Comparison of ENCODE assay signal across 16 mouse cellular contexts in the genomic region with DNA sequence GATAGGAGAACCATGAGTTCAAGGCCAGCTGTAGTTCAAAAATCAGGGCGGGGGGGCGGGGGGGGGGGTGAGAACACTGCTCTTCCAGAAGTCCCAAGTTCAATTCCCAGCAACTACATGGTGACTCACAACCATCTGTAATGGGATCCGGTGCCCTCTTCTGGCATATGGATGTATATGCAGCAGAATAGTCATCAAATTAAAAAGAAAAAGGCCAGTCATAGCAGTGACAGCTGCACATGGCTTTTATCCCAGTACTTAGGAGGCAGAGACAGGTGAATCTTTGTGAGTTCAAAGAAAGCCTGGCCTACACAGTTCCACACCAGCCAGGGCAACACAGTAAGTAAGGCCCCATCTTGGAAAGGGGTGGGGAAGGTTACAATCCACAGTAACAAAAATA. TPM values are rescaled to one million over a fixed set of nuclear protein-coding genes. Genes with fewer than 3 reads are reported as not detected.
DNase-seq lines count a peak whose midpoint lies in the region; ATAC-seq and TF ChIP-seq lines count a peak whose summit lies in the region.
"Had no signal": no experiment of that assay in that cellular context is flagged by ENCODE, and none has a peak within 500 bp of the region (broad histone marks: within the 10 kb centered on the region; RNA-seq: fewer than 3 reads in every experiment).

No protein-coding gene starts in this region.

- no peaks in the 10 kb centered on the region for H3K9me3 ChIP-seq in heart, postnatal 0 days (replicated peaks; ENCODE audit: control insufficient read depth, low read length)
- H3K9me3 ChIP-seq in MEL (replicated peaks; ENCODE audit: insufficient read depth, low read length), result no peaks in the 10 kb centered on the region
- H3K9me3 ChIP-seq: liver, embryonic 15.5 days; midbrain, embryonic 13.5 days had no signal

- no peak overlapping the region for H3K9ac ChIP-seq in heart, postnatal 0 days (replicated peaks; ENCODE audit: low read depth, low read length)
- no peak overlapping the region for H3K9ac ChIP-seq in MEL (ENCODE audit: control insufficient read depth, low read depth, low read length, poor library complexity, severe bottlenecking)
- H3K9ac ChIP-seq: liver, embryonic 15.5 days; midbrain, embryonic 13.5 days had no signal

- peak; percentile 29 for TF ChIP-seq RAD21 in MEL (IDR thresholded peaks at IDR 0.05; ENCODE audit: low read depth, low read length)

- no peak overlapping the region for H3K4me2 ChIP-seq in heart, postnatal 0 days (ENCODE audit: low read depth, low read length)
- H3K4me2 ChIP-seq: liver, embryonic 15.5 days; midbrain, embryonic 13.5 days had no signal

- intact Hi-C loops in heart, postnatal 36 days (cut with DNase I), result no loop called here

- H3K79me2 ChIP-seq in MEL (ENCODE audit: control insufficient read depth, insufficient read depth, low read length, poor library complexity), result peaks cover 9% of the 10 kb centered on the region

- H3K36me3 ChIP-seq in heart, postnatal 0 days (replicated peaks; ENCODE audit: control insufficient read depth, insufficient read depth, low read length), result peaks cover 59% of the 10 kb centered on the region
- peaks cover 4 to 19% of the 10 kb centered on the region in 2 experiments; a peak in 3 of 4 replicates for H3K36me3 ChIP-seq in MEL (ENCODE audit: control insufficient read depth in 1 of 2, insufficient read depth in 2 of 2, low read length in 2 of 2)

- ATAC-seq in heart, postnatal 0 days (ENCODE audit: insufficient read depth, low read depth), result no peak
- ATAC-seq: midbrain, embryonic 13.5 days had no signal

- TF ChIP-seq EP300 in heart, postnatal 0 days (IDR thresholded peaks at IDR 0.05; ENCODE audit: low read depth), result no peak
- TF ChIP-seq EP300 in MEL (IDR thresholded peaks at IDR 0.05; ENCODE audit: low read depth in 1 of 2, low read length in 2 of 2), result no peak

- no peak for TF ChIP-seq POLR2A in MEL (IDR thresholded peaks at IDR 0.05; ENCODE audit: control insufficient read depth in 1 of 2, insufficient read depth in 1 of 2, low read depth in 1 of 2, low read length in 2 of 2, poor library complexity in 1 of 2)

- H3K4me1 ChIP-seq in heart, postnatal 0 days (ENCODE audit: control insufficient read depth, insufficient read depth), result peaks cover 12% of the 10 kb centered on the region
- H3K4me1 ChIP-seq in MEL (ENCODE audit: control insufficient read depth in 1 of 2, insufficient read depth in 2 of 2, low read length in 2 of 2), result peaks cover 0 to 4% of the 10 kb centered on the region in 2 experiments; a peak in 3 of 4 replicates

- WGBS in heart, postnatal 0 days, result 99% methylated on average over 3 of the region's 3 CpGs

- DNase-seq in heart, postnatal 0 days (ENCODE audit: low spot score), result no peak
- no peak for DNase-seq in heart, postnatal 36 days
- DNase-seq in lung, postnatal 36 days, result peak; percentile 26
- DNase-seq in lung, postnatal 14 days, result no peak
- peak; percentile 56 for DNase-seq in MEL (ENCODE audit: low read depth, low spot score)
- peak; percentile 56 for DNase-seq in naive thymus-derived CD4-positive, alpha-beta T cell, adult 2 months (ENCODE audit: low read depth)
- DNase-seq in cerebellum, adult 18-20 months, result no peak
- DNase-seq: adrenal gland, postnatal 10 days; heart, postnatal 10 days; kidney, adult 11 months had no signal

- TF ChIP-seq CTCF in heart, postnatal 0 days (IDR thresholded peaks at IDR 0.05; ENCODE audit: low read depth), result peak; percentile 29
- TF ChIP-seq CTCF in MEL (IDR thresholded peaks at IDR 0.05 in 2 of 3, conservative IDR thresholded peaks at IDR 0.05 in 1 of 3; ENCODE audit: control insufficient read depth in 1 of 3, insufficient read depth in 1 of 3, low read depth in 2 of 3, low read length in 3 of 3, poor library complexity in 1 of 3, severe bottlenecking in 1 of 3), result peak; percentile 16 to 53 (median 31); a peak in 4 of 6 replicates

- no peaks in the 10 kb centered on the region for H3K27me3 ChIP-seq in heart, postnatal 0 days (ENCODE audit: control insufficient read depth, insufficient read depth, low read length)
- H3K27me3 ChIP-seq in MEL (ENCODE audit: control insufficient read depth in 1 of 2, insufficient read depth in 2 of 2, low read length in 2 of 2), result no peaks in the 10 kb centered on the region
- H3K27me3 ChIP-seq: liver, embryonic 15.5 days; midbrain, embryonic 13.5 days had no signal

- H3K27ac ChIP-seq in heart, postnatal 0 days (ENCODE audit: low read depth), result no peak overlapping the region
- no peak overlapping the region for H3K27ac ChIP-seq in MEL (ENCODE audit: control insufficient read depth, low read depth, low read length)
- H3K27ac ChIP-seq: liver, embryonic 15.5 days; midbrain, embryonic 13.5 days had no signal

- no peak overlapping the region for H3K4me3 ChIP-seq in heart, postnatal 0 days (ENCODE audit: low read depth, low read length)
- H3K4me3 ChIP-seq in MEL (ENCODE audit: control insufficient read depth in 1 of 2, insufficient read depth in 1 of 2, low read depth in 2 of 2, low read length in 2 of 2), result no peak overlapping the region
- H3K4me3 ChIP-seq: liver, embryonic 15.5 days; midbrain, embryonic 13.5 days had no signal

TF ChIP-seq in MEL, 35 proteins besides CTCF, POLR2A, EP300 and RAD21:
- TF ChIP-seq ZKSCAN1 (IDR thresholded peaks at IDR 0.05; ENCODE audit: low read depth, low read length) (no peak), MXI1 (IDR thresholded peaks at IDR 0.05; ENCODE audit: low read depth, low read length) (0 out of 2 replicates have a peak, but pooled peaks have one; percentile 28), SMC3 (IDR thresholded peaks at IDR 0.05; ENCODE audit: low read depth, low read length) (peak; percentile 48)

RNA-seq across cellular contexts. Expression of a gene that starts 4.2 kb away (rescaled TPM):
- total RNA-seq in heart, postnatal 0 days (2014; rRNA removed; ENCODE audit: low replicate concordance), result 11.3 and 45.7 TPM in 2 replicates
- 7.2 and 7.4 TPM in 2 replicates for polyA plus RNA-seq in heart, postnatal 0 days (2015; fragmentation: Nextera tagmentation; extraction: Ambion mirVana)
- 10 to 100 TPM; 19.9 to 21.5 TPM for total RNA-seq in heart, postnatal 36 days (2021)
- 5.7 TPM in 2 replicates for total RNA-seq in MEL (2012; rRNA removed)
- 10 to 100 TPM in 1 of 2 experiments, not detected in 1; 19.9 TPM for polyA plus RNA-seq in MEL (2012; ENCODE audit: insufficient read depth in 1 of 2, insufficient read length in 2 of 2, low read depth in 1 of 2, low replicate concordance in 2 of 2, missing spikeins in 1 of 2)

RNA-seq across cellular contexts. Expression of a gene that starts 18.1 kb away (rescaled TPM):
- total RNA-seq in heart, postnatal 0 days (2014; rRNA removed; ENCODE audit: low replicate concordance), result 132 and 175 TPM in 2 replicates
- 158 and 159 TPM in 2 replicates for polyA plus RNA-seq in heart, postnatal 0 days (2015; fragmentation: Nextera tagmentation; extraction: Ambion mirVana)
- total RNA-seq in heart, postnatal 36 days (2021), result 100 to 1,000 TPM; 115 to 128 TPM
- total RNA-seq in MEL (2012; rRNA removed), result 178 and 180 TPM in 2 replicates
- polyA plus RNA-seq in MEL (2012; ENCODE audit: insufficient read depth in 1 of 2, insufficient read length in 2 of 2, low read depth in 1 of 2, low replicate concordance in 2 of 2, missing spikeins in 1 of 2), result 100 to 1,000 TPM; 259 to 331 TPM

RNA-seq across cellular contexts. Expression of a gene that starts 21.0 kb away (rescaled TPM):
- 4.0 and 13.3 TPM in 2 replicates for total RNA-seq in heart, postnatal 0 days (2014; rRNA removed; ENCODE audit: low replicate concordance)
- polyA plus RNA-seq in heart, postnatal 0 days (2015; fragmentation: Nextera tagmentation; extraction: Ambion mirVana), result 5.1 and 6.8 TPM in 2 replicates
- 10 to 100 TPM; 20.0 to 24.2 TPM for total RNA-seq in heart, postnatal 36 days (2021)
- total RNA-seq in MEL (2012; rRNA removed), result not detected in 2 replicates
- under 1 TPM in 1 of 2 experiments, not detected in 1; 0.04 TPM for polyA plus RNA-seq in MEL (2012; ENCODE audit: insufficient read depth in 1 of 2, insufficient read length in 2 of 2, low read depth in 1 of 2, low replicate concordance in 2 of 2, missing spikeins in 1 of 2)
- total RNA-seq: neutrophil, adult 5-6 weeks had no signal

RNA-seq across cellular contexts. Expression of a gene that starts 58.4 kb away (rescaled TPM):
- total RNA-seq in heart, postnatal 0 days (2014; rRNA removed; ENCODE audit: low replicate concordance), result not detected in 2 replicates
- not detected in 2 replicates for polyA plus RNA-seq in heart, postnatal 0 days (2015; fragmentation: Nextera tagmentation; extraction: Ambion mirVana)
- total RNA-seq in heart, postnatal 36 days (2021), result not detected
- not detected in 2 replicates for total RNA-seq in MEL (2012; rRNA removed)
- polyA plus RNA-seq in MEL (2012; ENCODE audit: insufficient read depth in 1 of 2, insufficient read length in 2 of 2, low read depth in 1 of 2, low replicate concordance in 2 of 2, missing spikeins in 1 of 2), result not detected
- total RNA-seq: adrenal gland, postnatal 10 days; gastrocnemius, adult 8-10 months; heart, postnatal 10 days; left cerebral cortex, postnatal 14 days; neutrophil, adult 5-6 weeks had no signal
- polyA plus RNA-seq: cortical plate, adult 2 months; liver, embryonic 15.5 days; midbrain, embryonic 13.5 days had no signal

Comparison
In these comparisons a context has a peak if more than half of its experiments do, and no peak if none do; other contexts are left out.
1. DNase-seq: peak in lung, postnatal 36 days (single experiment), MEL (single experiment) and naive thymus-derived CD4-positive, alpha-beta T cell, adult 2 months (single experiment); none in heart, postnatal 0 days (single experiment), heart, postnatal 36 days (0 of 2), lung, postnatal 14 days (single experiment) and cerebellum, adult 18-20 months (0 of 2).